Comparison of ENCODE assay signal across 34 mouse cellular contexts in the genomic region with DNA sequence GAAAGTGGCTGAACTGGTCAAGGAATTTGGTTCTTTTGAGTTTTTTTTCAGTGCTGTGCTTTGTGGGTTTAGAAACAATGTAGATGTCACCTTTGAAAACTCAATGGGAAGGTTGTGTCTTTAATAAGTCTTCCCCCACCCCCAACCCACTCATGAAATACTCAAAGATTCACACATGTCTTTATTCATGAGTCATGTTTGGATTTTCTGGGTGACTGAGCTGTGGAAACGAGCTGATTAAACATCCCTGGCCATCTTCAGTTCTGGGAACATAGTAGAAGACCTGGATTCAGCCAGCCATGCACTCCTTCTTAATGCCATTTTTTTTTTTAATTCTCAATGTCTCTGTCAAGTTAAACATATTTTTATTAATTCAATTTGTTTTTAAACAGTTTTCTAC. TPM values are rescaled to one million over a fixed set of nuclear protein-coding genes. Genes with fewer than 3 reads are reported as not detected.
"Had no signal": no experiment of that assay in that cellular context is flagged by ENCODE, and none has a peak within 500 bp of the region (broad histone marks: within the 10 kb centered on the region; RNA-seq: fewer than 3 reads in every experiment).

No protein-coding gene starts in this region.

- H3K27ac ChIP-seq: heart, embryonic 13.5 days; heart, embryonic 15.5 days; hindbrain, embryonic 10.5 days; hindbrain, embryonic 12.5 days; hindbrain, embryonic 13.5 days; hindbrain, embryonic 14.5 days; hindbrain, embryonic 15.5 days; hindbrain, postnatal 0 days; intestine, embryonic 15.5 days; kidney, embryonic 15.5 days; kidney, postnatal 0 days; layer of hippocampus, adult 2 months; left cerebral cortex, adult 2 months had no signal

- H3K36me3 ChIP-seq: heart, embryonic 12.5 days; heart, embryonic 13.5 days; heart, embryonic 15.5 days; hindbrain, embryonic 10.5 days; hindbrain, embryonic 12.5 days; hindbrain, embryonic 13.5 days; hindbrain, embryonic 15.5 days; intestine, embryonic 15.5 days; kidney, embryonic 15.5 days had no signal

- ATAC-seq: hindbrain, embryonic 16.5 days; hindbrain, postnatal 0 days; inflammation-experienced regulatory T-cells, adult 6 months; intestine, embryonic 15.5 days; intestine, postnatal 0 days had no signal

- H3K9me3 ChIP-seq: heart, embryonic 12.5 days; heart, embryonic 13.5 days; heart, embryonic 15.5 days; hindbrain, embryonic 10.5 days; hindbrain, embryonic 12.5 days; hindbrain, embryonic 13.5 days; hindbrain, embryonic 15.5 days; intestine, embryonic 15.5 days; kidney, embryonic 15.5 days had no signal

- H3K4me2 ChIP-seq: heart, embryonic 11.5 days; heart, embryonic 12.5 days; heart, embryonic 13.5 days; heart, embryonic 15.5 days; hindbrain, embryonic 12.5 days; hindbrain, embryonic 13.5 days; hindbrain, embryonic 14.5 days; hindbrain, embryonic 15.5 days; intestine, embryonic 15.5 days; kidney, embryonic 15.5 days had no signal

- H3K9ac ChIP-seq: heart, embryonic 12.5 days; heart, embryonic 13.5 days; heart, embryonic 15.5 days; hindbrain, embryonic 12.5 days; hindbrain, embryonic 13.5 days; hindbrain, embryonic 14.5 days; hindbrain, embryonic 15.5 days; intestine, embryonic 15.5 days; kidney, embryonic 15.5 days had no signal

- DNase-seq: heart, postnatal 10 days; heart, postnatal 14 days; heart, postnatal 36 days; heart, postnatal 4 days; kidney, adult 11 months; kidney, adult 18-20 months; kidney, adult 2 months; kidney, adult 8-10 months; kidney, adult 9 months; kidney, postnatal 10 days; kidney, postnatal 14 days; kidney, postnatal 25 days; kidney, postnatal 36 days; kidney, postnatal 4 days; layer of hippocampus, adult 9-11 months; layer of hippocampus, postnatal 36 days had no signal

- H3K27me3 ChIP-seq: heart, embryonic 12.5 days; heart, embryonic 13.5 days; heart, embryonic 15.5 days; hindbrain, embryonic 12.5 days; hindbrain, embryonic 13.5 days; hindbrain, embryonic 15.5 days; intestine, embryonic 15.5 days; kidney, embryonic 15.5 days had no signal

- H3K4me3 ChIP-seq: heart, embryonic 12.5 days; heart, embryonic 13.5 days; heart, embryonic 15.5 days; hindbrain, embryonic 10.5 days; hindbrain, embryonic 12.5 days; hindbrain, embryonic 13.5 days; hindbrain, embryonic 15.5 days; intestine, embryonic 15.5 days; kidney, embryonic 15.5 days; layer of hippocampus, adult 2 months; left cerebral cortex, adult 2 months had no signal

- H3K4me1 ChIP-seq: heart, embryonic 12.5 days; heart, embryonic 13.5 days; heart, embryonic 15.5 days; hindbrain, embryonic 10.5 days; hindbrain, embryonic 12.5 days; hindbrain, embryonic 13.5 days; hindbrain, embryonic 15.5 days; intestine, embryonic 15.5 days; kidney, embryonic 15.5 days had no signal

RNA-seq across cellular contexts. Expression of a gene that starts 38.6 kb away (rescaled TPM):
- polyA plus RNA-seq: inflammation-experienced regulatory T-cells, adult 6 months had no signal
